Mouse (Mus musculus): ENCODE measurements at regions not wholly inside any gene's neighbourhood (a gene's known extent, or its start where the extent isn't known, plus 50 kb on each side); places are given as distances from the start of the nearest gene placed in this dataset.

- DNase-seq: peak; percentile 86
Observed at GRCm38 (mm10) chr13:44306275-44307050, 422.8 kb upstream of the Jarid2 start.

GRCm38 (mm10) chr13:44308227-44308626 lies 421.0 kb upstream of the Jarid2 start:
- DNase-seq: no peak

- DNase-seq: no peak
Observed at GRCm38 (mm10) chr13:44312237-44312636, 417.0 kb upstream of the Jarid2 start.

GRCm38 (mm10) chr13:44316747-44317446 lies 412.4 kb upstream of the Jarid2 start:
- no peak for DNase-seq

GRCm38 (mm10) chr13:44317596-44317995 lies 411.7 kb upstream of the Jarid2 start:
- no peak for DNase-seq

- no peak for DNase-seq
Observed at GRCm38 (mm10) chr13:44319101-44319500, 410.2 kb upstream of the Jarid2 start.

GRCm38 (mm10) chr13:44319511-44319910 lies 409.8 kb upstream of the Jarid2 start:
- DNase-seq: no peak

- DNase-seq: no peak
Observed at GRCm38 (mm10) chr13:44320311-44320710, 409.0 kb upstream of the Jarid2 start.

GRCm38 (mm10) chr13:44321009-44321596 lies 408.2 kb upstream of the Jarid2 start:
- DNase-seq: no peak

- DNase-seq: no peak
Observed at GRCm38 (mm10) chr13:44328416-44328815, 400.9 kb upstream of the Jarid2 start.

- DNase-seq: no peak
Observed at GRCm38 (mm10) chr13:44329161-44329560, 400.1 kb upstream of the Jarid2 start.

GRCm38 (mm10) chr13:44329701-44330100 lies 399.6 kb upstream of the Jarid2 start:
- no peak for DNase-seq

GRCm38 (mm10) chr13:44332716-44333240 lies 396.5 kb upstream of the Jarid2 start:
- no peak for DNase-seq

- DNase-seq: no peak
Observed at GRCm38 (mm10) chr13:44339061-44339741, 390.1 kb upstream of the Jarid2 start.

- no peak for DNase-seq
Observed at GRCm38 (mm10) chr13:44345094-44345493, 384.2 kb upstream of the Jarid2 start.

- DNase-seq: no peak
Observed at GRCm38 (mm10) chr13:44346636-44347035, 382.6 kb upstream of the Jarid2 start.

GRCm38 (mm10) chr13:44347662-44348061 lies 381.6 kb upstream of the Jarid2 start:
- no peak for DNase-seq

- peak; percentile 39 for DNase-seq
Observed at GRCm38 (mm10) chr13:44353899-44354298, 375.4 kb upstream of the Jarid2 start.

GRCm38 (mm10) chr13:44355771-44356221 lies 373.5 kb upstream of the Jarid2 start:
- no peak for DNase-seq

GRCm38 (mm10) chr13:44356981-44357380 lies 372.3 kb upstream of the Jarid2 start:
- DNase-seq: no peak

- no peak for DNase-seq
Observed at GRCm38 (mm10) chr13:44359344-44359743, 369.9 kb upstream of the Jarid2 start.

- no peak for DNase-seq
Observed at GRCm38 (mm10) chr13:44360016-44360415, 369.3 kb upstream of the Jarid2 start.

- no peak for DNase-seq
Observed at GRCm38 (mm10) chr13:44360725-44361290, 368.5 kb upstream of the Jarid2 start.
